Mouse (Mus musculus) heart, adult 2 months (tissue): ENCODE measurements around the gene Trpm4. TPM values are rescaled to one million over a fixed set of nuclear protein-coding genes. Genes with fewer than 3 reads are reported as not detected.

ENCODE experiments used
- DNase-seq, 2 experiments: peaks; one replicate each; pipeline ENCODE4 v3.0.0; 2021
- H3K27ac ChIP-seq: fragments of 200-600 bp; 2 replicates; pipeline ENCODE4 v1.8.1; 2022
- H3K27me3 ChIP-seq: fragments of 200-500 bp; 2 replicates; pipeline ENCODE4 v1.6.1; 2012; ENCODE audit warnings: mild to moderate bottlenecking, low read length, inconsistent platforms, mixed read lengths; ENCODE audit not compliant: control insufficient read depth, insufficient read depth
- H3K36me3 ChIP-seq: fragments of 200-500 bp; 2 replicates; pipeline ENCODE4 v1.6.1; 2012; ENCODE audit warnings: low read length, inconsistent platforms; ENCODE audit not compliant: control insufficient read depth, insufficient read depth
- H3K4me1 ChIP-seq: fragments of 200-500 bp; 2 replicates; pipeline ENCODE4 v1.6.1; 2011; ENCODE audit warnings: low read length; ENCODE audit not compliant: control insufficient read depth, insufficient read depth
- H3K4me3 ChIP-seq: fragments of 200-600 bp; 2 replicates; pipeline ENCODE4 v1.8.1; 2022
- H3K79me2 ChIP-seq: fragments of 200-500 bp; replicated peaks from 2 replicates; pipeline ENCODE4 v1.6.1; 2012; ENCODE audit warnings: mild to moderate bottlenecking, inconsistent platforms, low read length, moderate library complexity, mixed read lengths; ENCODE audit not compliant: control insufficient read depth, insufficient read depth
- H3K9ac ChIP-seq: fragments of 200-500 bp; 2 replicates; pipeline ENCODE4 v1.6.1; 2012; ENCODE audit warnings: low read depth, mild to moderate bottlenecking, control low read depth, inconsistent platforms, low read length, mixed read lengths
- CTCF ChIP-seq: fragments of 200-600 bp; IDR thresholded peaks from 2 replicates; pipeline ENCODE4 v1.8.1; 2022; ENCODE audit warnings: antibody characterized with exemption, mild to moderate bottlenecking, moderate library complexity
- EP300 ChIP-seq: fragments of 200-500 bp; IDR thresholded peaks from 2 replicates; pipeline ENCODE4 v1.6.1; 2011; ENCODE audit warnings: low read depth, low read length, control low read depth; ENCODE audit not compliant: insufficient read depth
- POLR2A ChIP-seq: fragments of 200-500 bp; IDR thresholded peaks from 2 replicates; pipeline ENCODE4 v1.6.1; 2011; ENCODE audit warnings: mild to moderate bottlenecking, low read depth, low read length, control low read depth; ENCODE audit not compliant: insufficient read depth
- WGBS: fragments of 180-500 bp; shearing (Covaris S2); methylation state at CpG from one replicate; pipeline ENCODE4 v1.1.7; 2018; 5-methylcytosine and 5-hydroxymethylcytosine counted together
- intact Hi-C: fragments of 180-260 bp; cut with DNase I; formaldehyde crosslinking; loops from one replicate; pipeline ENCODE4 v1.15.1; 2025
- polyA plus RNA-seq: library from polyadenylated mRNA; depleted of rRNA; stranded (reverse); fragments of >200 nt; gene quantifications from 2 replicates; pipeline ENCODE4 v1.2.3, GENCODE M21; 2012
- total RNA-seq, 2 experiments: library from RNA; stranded (reverse); gene quantifications; 2 replicates each; pipeline ENCODE4 v1.2.3; 2021

Gene Trpm4
- total and polyA plus RNA-seq, 3 experiments: 21.0 to 38.7 (median 21.4) TPM

GRCm38 (mm10) chr7:45369836-45370474, 36.4 kb upstream of the Trpm4 start:
- Histone ChIP-seq H3K79me2 (no peaks in the 10 kb centered on the region), H3K36me3 (no peaks in the 10 kb centered on the region), H3K27ac (no peak overlapping the region), H3K27me3 (no peaks in the 10 kb centered on the region; the same call in 1 of the 2 replicates), H3K4me3 (peak overlapping the region; percentile 56), H3K9ac (peak overlapping the region; percentile 44), H3K4me1 (peaks cover 1% of the 10 kb centered on the region; the same call in 1 of the 2 replicates)
- DNase-seq: no peak
- WGBS: 8% methylated on average over 49 of the region's 52 CpGs
- intact Hi-C loops: loop anchor here (2.0 to 10.0 kb wide), 3 partner anchors 23 to 65 kb away; partner anchors contain the start of gene Hrc
- TF ChIP-seq EP300 (no peak), CTCF (no peak)

GRCm38 (mm10) chr7:45369022-45369745, 35.6 kb upstream of the Trpm4 start:
- WGBS: 81% methylated on average over 16 of the region's 16 CpGs
- H3K36me3 ChIP-seq: no peaks in the 10 kb centered on the region
- TF ChIP-seq CTCF (no peak), POLR2A (no peak), EP300 (no peak)
- no peak overlapping the region for H3K27ac ChIP-seq
- no peak overlapping the region for H3K4me3 ChIP-seq
- intact Hi-C loops: loop anchor here (2.0 to 10.0 kb wide), 2 partner anchors 34 to 64 kb away; partner anchors contain the start of gene Hrc
- no peaks in the 10 kb centered on the region for H3K79me2 ChIP-seq
- no peak overlapping the region for H3K9ac ChIP-seq
- H3K4me1 ChIP-seq: peaks cover 1% of the 10 kb centered on the region; the same call in 1 of the 2 replicates
- no peak for DNase-seq
- no peaks in the 10 kb centered on the region; the same call in 1 of the 2 replicates for H3K27me3 ChIP-seq

GRCm38 (mm10) chr7:45368178-45368577, 34.6 kb upstream of the Trpm4 start:
- Histone ChIP-seq H3K27ac (no peak overlapping the region), H3K79me2 (no peaks in the 10 kb centered on the region)
- intact Hi-C loops: loop anchor here (2.0 to 10.0 kb wide), 2 partner anchors 33 to 63 kb away; partner anchors contain the start of gene Hrc

DNA sequence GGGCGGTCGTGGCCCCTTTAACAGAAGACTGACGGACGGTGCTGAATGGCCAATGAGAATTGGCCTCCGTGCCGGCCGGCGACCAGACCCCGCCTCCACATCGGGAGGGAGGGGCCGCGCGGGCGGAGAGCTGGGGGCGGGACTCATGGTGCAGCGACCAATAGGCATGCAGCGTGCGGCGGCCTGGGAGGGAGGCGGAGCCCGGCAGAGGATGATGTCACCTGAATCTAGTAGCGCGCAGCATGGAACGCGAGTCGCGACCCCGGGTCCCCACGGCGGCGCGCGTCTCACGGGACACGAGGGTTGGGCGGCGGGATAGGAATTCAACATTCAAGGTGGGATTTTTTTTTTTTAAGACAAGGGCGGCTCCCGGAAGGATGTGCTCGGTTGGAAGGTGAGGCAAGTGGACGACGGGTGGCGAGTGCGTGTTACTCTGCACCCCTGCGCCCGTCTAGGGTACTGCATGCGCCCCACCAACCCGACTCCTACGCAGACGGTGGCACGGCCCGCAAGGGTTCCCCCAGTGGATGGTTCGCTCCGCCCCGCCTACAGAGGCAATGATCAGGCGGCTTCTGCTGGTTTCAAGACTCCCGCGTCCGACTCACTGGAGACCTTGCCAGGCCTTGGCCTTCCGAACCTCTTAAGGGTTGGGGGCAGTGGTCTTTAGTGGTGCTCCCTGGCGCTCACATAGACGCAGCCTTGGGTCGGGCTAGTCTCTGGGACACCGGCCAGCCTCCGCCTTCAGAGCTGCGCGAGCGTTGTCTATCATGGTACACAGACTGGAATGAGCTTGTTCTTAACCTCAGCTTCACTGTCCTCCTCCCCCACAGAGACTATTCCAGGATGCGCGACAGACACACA, 33.7 kb upstream of the Trpm4 start:
- intact Hi-C loops: loop anchor here (10.0 kb wide), 1 partner anchor 62 kb away; no protein-coding TSS in a partner anchor

More at GRCm38 (mm10) chr7:45368178-45368577, 34.6 kb upstream of the Trpm4 start:
- Histone ChIP-seq H3K4me1 (peaks cover 1% of the 10 kb centered on the region; the same call in 1 of the 2 replicates), H3K9ac (no peak overlapping the region), H3K4me3 (no peak overlapping the region), H3K36me3 (no peaks in the 10 kb centered on the region), H3K27me3 (no peaks in the 10 kb centered on the region; the same call in 1 of the 2 replicates)
- TF ChIP-seq EP300 (no peak), CTCF (no peak), POLR2A (no peak)
- WGBS: 92% methylated on average over 15 of the region's 15 CpGs
- DNase-seq: no peak

GRCm38 (mm10) chr7:45366652-45367019, 33.1 kb upstream of the Trpm4 start, which contains the start of gene Ppfia3:
TSS of gene Ppfia3 (minus strand) at chr7:45367019.
- Histone ChIP-seq H3K27me3 (peaks cover 4% of the 10 kb centered on the region; the same call in 1 of the 2 replicates), H3K4me1 (peaks cover 1% of the 10 kb centered on the region; the same call in 1 of the 2 replicates), H3K27ac (peak within 1 kb of the TSS; percentile 37), H3K79me2 (no peaks in the 10 kb centered on the region), H3K9ac (peak within 1 kb of the TSS; percentile 51), H3K4me3 (peak within 1 kb of the TSS; percentile 66), H3K36me3 (no peaks in the 10 kb centered on the region)
- intact Hi-C loops: loop anchor here (10.0 kb wide), 1 partner anchor 62 kb away; no protein-coding TSS in a partner anchor
- 3% methylated on average over 25 of the region's 26 CpGs for WGBS
- peak in 1 of 2 experiments; percentile 35 for DNase-seq
- TF ChIP-seq CTCF (no peak), EP300 (no peak), POLR2A (no peak)

More for the DNA sequence above, 33.7 kb upstream of the Trpm4 start:
- Histone ChIP-seq H3K9ac (peak overlapping the region; percentile 51), H3K27ac (peak overlapping the region; percentile 37), H3K4me1 (peaks cover 1% of the 10 kb centered on the region; the same call in 1 of the 2 replicates), H3K4me3 (peak overlapping the region; percentile 66), H3K36me3 (no peaks in the 10 kb centered on the region), H3K79me2 (no peaks in the 10 kb centered on the region), H3K27me3 (peaks cover 4% of the 10 kb centered on the region; the same call in 1 of the 2 replicates)
- WGBS: under 1% methylated on average over 70 of the region's 70 CpGs
- peak; percentile 97 to 99 for DNase-seq
- TF ChIP-seq EP300 (no peak), CTCF (peak; percentile 92)
